Mouse (Mus musculus): ENCODE data around the gene Ptchd4. TPM values are rescaled to one million over a fixed set of nuclear protein-coding genes. Genes with fewer than 3 reads are reported as not detected.

The Ptchd4 gene
- polyA plus RNA-seq, 1 experiment from 2014 or later, result 0.16 TPM

GRCm38 (mm10) chr17:42462726-42463125, 147.0 kb downstream of the Ptchd4 start:
- Histone ChIP-seq H3K4me2 (replicated peaks; ENCODE audit: low read depth) (no peak overlapping the region), H3K4me3 (ENCODE audit: low read depth, low read length) (no peak overlapping the region), H3K9me3 (ENCODE audit: control insufficient read depth) (no peaks in the 10 kb centered on the region), H3K9ac (ENCODE audit: low read depth, low read length) (no peak overlapping the region), H3K27ac (ENCODE audit: low read depth, low read length) (no peak overlapping the region), H3K27me3 (replicated peaks; ENCODE audit: control insufficient read depth, insufficient read depth, low read length) (no peaks in the 10 kb centered on the region), H3K4me1 (replicated peaks; ENCODE audit: control insufficient read depth, insufficient read depth, low read length) (no peaks in the 10 kb centered on the region), H3K36me3 (ENCODE audit: control insufficient read depth, insufficient read depth) (no peaks in the 10 kb centered on the region)
- TF ChIP-seq CTCF (IDR thresholded peaks at IDR 0.05; ENCODE audit: low read depth), result no peak
- no peak for ATAC-seq

GRCm38 (mm10) chr17:42480173-42480991, 164.6 kb downstream of the Ptchd4 start:
- no peak overlapping the region for H3K4me2 ChIP-seq (replicated peaks; ENCODE audit: low read depth)
- H3K9ac ChIP-seq (ENCODE audit: low read depth, low read length), result no peak overlapping the region
- no peaks in the 10 kb centered on the region for H3K27me3 ChIP-seq (replicated peaks; ENCODE audit: control insufficient read depth, insufficient read depth, low read length)
- H3K4me3 ChIP-seq (ENCODE audit: low read depth, low read length), result no peak overlapping the region
- H3K9me3 ChIP-seq (ENCODE audit: control insufficient read depth), result no peaks in the 10 kb centered on the region
- no peak overlapping the region for H3K27ac ChIP-seq (ENCODE audit: low read depth, low read length)
- WGBS, result 83% methylated on average over 5 of the region's 5 CpGs
- ATAC-seq, result no peak
- TF ChIP-seq CTCF (IDR thresholded peaks at IDR 0.05; ENCODE audit: low read depth), result no peak
- no peaks in the 10 kb centered on the region for H3K36me3 ChIP-seq (ENCODE audit: control insufficient read depth, insufficient read depth)
- H3K4me1 ChIP-seq (replicated peaks; ENCODE audit: control insufficient read depth, insufficient read depth, low read length), result no peaks in the 10 kb centered on the region

GRCm38 (mm10) chr17:42509356-42510262, 193.9 kb downstream of the Ptchd4 start:
- H3K4me3 ChIP-seq (ENCODE audit: low read depth, low read length), result no peak overlapping the region
- no peaks in the 10 kb centered on the region for H3K4me1 ChIP-seq (replicated peaks; ENCODE audit: control insufficient read depth, insufficient read depth, low read length)
- no peak overlapping the region for H3K9ac ChIP-seq (ENCODE audit: low read depth, low read length)
- 72% methylated on average over 9 of the region's 9 CpGs for WGBS
- no peaks in the 10 kb centered on the region for H3K9me3 ChIP-seq (ENCODE audit: control insufficient read depth)
- no peak for ATAC-seq
- no peaks in the 10 kb centered on the region for H3K27me3 ChIP-seq (replicated peaks; ENCODE audit: control insufficient read depth, insufficient read depth, low read length)
- no peak for TF ChIP-seq CTCF (IDR thresholded peaks at IDR 0.05; ENCODE audit: low read depth)
- no peak overlapping the region for H3K27ac ChIP-seq (ENCODE audit: low read depth, low read length)
- no peak overlapping the region for H3K4me2 ChIP-seq (replicated peaks; ENCODE audit: low read depth)
- no peaks in the 10 kb centered on the region for H3K36me3 ChIP-seq (ENCODE audit: control insufficient read depth, insufficient read depth)

GRCm38 (mm10) chr17:42530147-42530546, 214.4 kb downstream of the Ptchd4 start:
- no peak for TF ChIP-seq CTCF (IDR thresholded peaks at IDR 0.05; ENCODE audit: low read depth)
- Histone ChIP-seq H3K27ac (ENCODE audit: low read depth, low read length) (no peak overlapping the region), H3K4me3 (ENCODE audit: low read depth, low read length) (no peak overlapping the region), H3K9ac (ENCODE audit: low read depth, low read length) (no peak overlapping the region), H3K4me2 (replicated peaks; ENCODE audit: low read depth) (no peak overlapping the region), H3K4me1 (replicated peaks; ENCODE audit: control insufficient read depth, insufficient read depth, low read length) (no peaks in the 10 kb centered on the region), H3K36me3 (ENCODE audit: control insufficient read depth, insufficient read depth) (no peaks in the 10 kb centered on the region), H3K27me3 (replicated peaks; ENCODE audit: control insufficient read depth, insufficient read depth, low read length) (no peaks in the 10 kb centered on the region), H3K9me3 (ENCODE audit: control insufficient read depth) (no peaks in the 10 kb centered on the region)
- ATAC-seq, result no peak
- WGBS, result 75% methylated on average over 5 of the region's 5 CpGs

GRCm38 (mm10) chr17:42549578-42549977, 233.8 kb downstream of the Ptchd4 start:
- H3K9ac ChIP-seq (ENCODE audit: low read depth, low read length), result no peak overlapping the region
- H3K4me1 ChIP-seq (replicated peaks; ENCODE audit: control insufficient read depth, insufficient read depth, low read length), result no peaks in the 10 kb centered on the region
- H3K27ac ChIP-seq (ENCODE audit: low read depth, low read length), result no peak overlapping the region
- H3K36me3 ChIP-seq (ENCODE audit: control insufficient read depth, insufficient read depth), result no peaks in the 10 kb centered on the region
- no peak for TF ChIP-seq CTCF (IDR thresholded peaks at IDR 0.05; ENCODE audit: low read depth)
- H3K9me3 ChIP-seq (ENCODE audit: control insufficient read depth), result no peaks in the 10 kb centered on the region
- no peak for ATAC-seq
- H3K4me3 ChIP-seq (ENCODE audit: low read depth, low read length), result no peak overlapping the region
- no peak overlapping the region for H3K4me2 ChIP-seq (replicated peaks; ENCODE audit: low read depth)
- H3K27me3 ChIP-seq (replicated peaks; ENCODE audit: control insufficient read depth, insufficient read depth, low read length), result no peaks in the 10 kb centered on the region
- 88% methylated on average over 2 of the region's 2 CpGs for WGBS
